Mouse (Mus musculus) ES-Bruce4 (cell line): ENCODE data around the gene Mical2. TPM values are rescaled to one million over a fixed set of nuclear protein-coding genes. Genes with fewer than 3 reads are reported as not detected.

Experiments used
- H3K27ac ChIP-seq: 2 replicates; pipeline ENCODE4 v1.5.1; 2012; ENCODE audit warnings: low read length, inconsistent platforms; ENCODE audit not compliant: insufficient read depth
- H3K27me3 ChIP-seq: 2 replicates; pipeline ENCODE4 v1.6.1; 2012; ENCODE audit warnings: mild to moderate bottlenecking, low read length, inconsistent platforms; ENCODE audit not compliant: control insufficient read depth, poor library complexity, insufficient read depth, severe bottlenecking
- H3K36me3 ChIP-seq: 2 replicates; pipeline ENCODE4 v1.6.1; 2012; ENCODE audit warnings: inconsistent platforms, mild to moderate bottlenecking, low read length, moderate library complexity; ENCODE audit not compliant: control insufficient read depth, poor library complexity, insufficient read depth, severe bottlenecking
- H3K4me1 ChIP-seq: one replicate; pipeline ENCODE4 v1.8.1; 2011; ENCODE audit warnings: low read length; ENCODE audit not compliant: control insufficient read depth, insufficient read depth
- H3K4me3 ChIP-seq: 2 replicates; pipeline ENCODE4 v1.5.1; 2011; ENCODE audit warnings: low read depth, mild to moderate bottlenecking, low read length
- H3K9ac ChIP-seq: 2 replicates; pipeline ENCODE4 v1.6.1; 2012; ENCODE audit warnings: low read depth, mild to moderate bottlenecking, inconsistent platforms; ENCODE audit not compliant: poor library complexity, severe bottlenecking
- H3K9me3 ChIP-seq: replicated peaks from 2 replicates; pipeline ENCODE4 v1.6.1; 2012; ENCODE audit warnings: mild to moderate bottlenecking, low read length, inconsistent platforms; ENCODE audit not compliant: control insufficient read depth, poor library complexity, insufficient read depth, severe bottlenecking
- CTCF ChIP-seq: IDR thresholded peaks from one replicate; pipeline ENCODE4 v1.8.1; 2011; ENCODE audit warnings: low read depth, low read length
- EP300 ChIP-seq: IDR thresholded peaks from 2 replicates; pipeline ENCODE4 v1.6.1; 2011; ENCODE audit warnings: low read depth, low read length; ENCODE audit not compliant: insufficient read depth
- POLR2A ChIP-seq: IDR thresholded peaks from one replicate; pipeline ENCODE4 v1.8.1; 2011; ENCODE audit warnings: low read length; ENCODE audit not compliant: insufficient read depth
- polyA plus RNA-seq: library from polyadenylated mRNA; stranded (reverse); fragments of >200 nt; gene quantifications from 2 replicates; pipeline ENCODE4 v1.2.4, GENCODE M21; 2011; ENCODE audit warnings: low read depth; ENCODE audit not compliant: missing spikeins, insufficient read depth, insufficient read length

The Mical2 gene
- polyA plus RNA-seq, 1 experiment, result 2.4 TPM

GRCm38 (mm10) chr7:112409991-112410390, 184.3 kb downstream of the Mical2 start:
- Histone ChIP-seq H3K9me3 (no peaks in the 10 kb centered on the region), H3K4me3 (no peak overlapping the region), H3K4me1 (no peaks in the 10 kb centered on the region), H3K27ac (no peak overlapping the region), H3K9ac (no peak overlapping the region), H3K27me3 (no peaks in the 10 kb centered on the region), H3K36me3 (no peaks in the 10 kb centered on the region)
- TF ChIP-seq EP300, result no peak
- no peak for TF ChIP-seq POLR2A
- no peak for TF ChIP-seq CTCF

- Histone ChIP-seq H3K36me3 (no peaks in the 10 kb centered on the region), H3K27ac (no peak overlapping the region), H3K9me3 (no peaks in the 10 kb centered on the region), H3K4me3 (no peak overlapping the region), H3K4me1 (peaks cover 5% of the 10 kb centered on the region), H3K9ac (no peak overlapping the region), H3K27me3 (no peaks in the 10 kb centered on the region)
- TF ChIP-seq POLR2A (no peak), EP300 (no peak), CTCF (no peak)
These were observed 187.6 kb downstream of the Mical2 start for GRCm38 (mm10) chr7:112413286-112413685.

- Histone ChIP-seq H3K36me3 (no peaks in the 10 kb centered on the region), H3K4me1 (peaks cover 5% of the 10 kb centered on the region), H3K27me3 (no peaks in the 10 kb centered on the region), H3K9ac (no peak overlapping the region), H3K27ac (peak overlapping the region; percentile 24), H3K9me3 (no peaks in the 10 kb centered on the region), H3K4me3 (no peak overlapping the region)
- TF ChIP-seq POLR2A, result no peak
- no peak for TF ChIP-seq CTCF
- TF ChIP-seq EP300, result no peak
These were observed 190.4 kb downstream of the Mical2 start for GRCm38 (mm10) chr7:112416058-112416526.

GRCm38 (mm10) chr7:112416730-112417513, 191.3 kb downstream of the Mical2 start:
- Histone ChIP-seq H3K4me3 (no peak overlapping the region), H3K27me3 (no peaks in the 10 kb centered on the region), H3K4me1 (peaks cover 5% of the 10 kb centered on the region), H3K9me3 (no peaks in the 10 kb centered on the region), H3K9ac (no peak overlapping the region), H3K36me3 (no peaks in the 10 kb centered on the region), H3K27ac (peak overlapping the region; percentile 24; the same call in 1 of the 2 replicates)
- TF ChIP-seq CTCF (no peak), POLR2A (no peak), EP300 (0 out of 2 replicates have a peak, but pooled peaks have one; percentile 26)

GRCm38 (mm10) chr7:112417598-112417997, 191.9 kb downstream of the Mical2 start:
- Histone ChIP-seq H3K36me3 (no peaks in the 10 kb centered on the region), H3K9ac (no peak overlapping the region), H3K9me3 (no peaks in the 10 kb centered on the region), H3K4me3 (no peak overlapping the region), H3K4me1 (peaks cover 5% of the 10 kb centered on the region), H3K27ac (peak overlapping the region; percentile 18; the same call in 1 of the 2 replicates), H3K27me3 (no peaks in the 10 kb centered on the region)
- TF ChIP-seq EP300, result no peak
- no peak for TF ChIP-seq CTCF
- TF ChIP-seq POLR2A, result no peak

GRCm38 (mm10) chr7:112423438-112423837, 197.8 kb downstream of the Mical2 start:
- H3K36me3 ChIP-seq, result no peaks in the 10 kb centered on the region
- H3K27ac ChIP-seq, result no peak overlapping the region
- peaks cover 2% of the 10 kb centered on the region; the same call in 1 of the 2 replicates for H3K27me3 ChIP-seq
- TF ChIP-seq CTCF (no peak), EP300 (no peak), POLR2A (no peak)
- H3K9ac ChIP-seq, result no peak overlapping the region
- H3K9me3 ChIP-seq, result no peaks in the 10 kb centered on the region
- no peaks in the 10 kb centered on the region for H3K4me1 ChIP-seq
- H3K4me3 ChIP-seq, result no peak overlapping the region
